ENCODE assay signal across 18 mouse cellular contexts in genomic region chr1:178326950-178327349, GRCm38 (mm10).
"Had no signal": no experiment of that assay in that cellular context is flagged by ENCODE, and none has a peak within 500 bp of the region (broad histone marks: within the 10 kb centered on the region; RNA-seq: fewer than 3 reads in every experiment).

No protein-coding gene starts in this region.

- H3K9ac ChIP-seq: liver, embryonic 14.5 days; lung, embryonic 15.5 days; midbrain, embryonic 12.5 days; neural tube, embryonic 13.5 days had no signal

- ATAC-seq: lung, postnatal 0 days; midbrain, embryonic 16.5 days had no signal

- DNase-seq: lung, adult 2 months; lung, postnatal 14 days; lung, postnatal 36 days; midbrain, embryonic 14.5 days; right cerebral cortex, postnatal 25 days; right cerebral cortex, postnatal 4 days; spleen, adult 18-20 months; thymus, adult 18-20 months; thymus, postnatal 14 days; thymus, postnatal 36 days had no signal

- H3K4me2 ChIP-seq: lung, embryonic 15.5 days; midbrain, embryonic 12.5 days; neural tube, embryonic 13.5 days had no signal

- H3K9me3 ChIP-seq: lung, embryonic 15.5 days; megakaryocyte, embryonic 14.5 days; midbrain, embryonic 12.5 days; neural tube, embryonic 13.5 days had no signal

- H3K27ac ChIP-seq: liver, embryonic 14.5 days; lung, embryonic 15.5 days; macrophage; midbrain, embryonic 12.5 days; neural tube, embryonic 13.5 days had no signal

- H3K4me3 ChIP-seq: lung, embryonic 15.5 days; megakaryocyte, embryonic 14.5 days; midbrain, embryonic 12.5 days; neural tube, embryonic 13.5 days had no signal

- H3K27me3 ChIP-seq: lung, embryonic 15.5 days; megakaryocyte, embryonic 14.5 days; midbrain, embryonic 12.5 days; neural tube, embryonic 13.5 days had no signal
